Mouse (Mus musculus) heart, postnatal 4 days (tissue): Measurements from ENCODE around the gene Clspn. TPM values are rescaled to one million over a fixed set of nuclear protein-coding genes. Genes with fewer than 3 reads are reported as not detected.

Experiments used
- DNase-seq: peaks from one replicate; pipeline ENCODE4 v3.0.0; 2021
- microRNA-seq, 2 experiments: library from miRNA; unstranded; fragments of <30 nt; microRNA quantifications; one replicate each; pipeline ENCODE4 v1.2.0; 2021 to 2022
- total RNA-seq, 2 experiments: library from RNA; stranded (reverse); gene quantifications; 2 replicates each; pipeline ENCODE4 v1.2.3; 2021

The Clspn gene
- total RNA-seq, 2 experiments from 2014 or later = 18.3 to 21.7 TPM

GRCm38 (mm10) chr4:126639339-126639738, 82.6 kb downstream of the Clspn start:
- no peak for DNase-seq

- DNase-seq = no peak
These were observed 85.2 kb downstream of the Clspn start for GRCm38 (mm10) chr4:126641901-126642300.

Small RNA genes lying within 50 kb of the gene (microRNA-seq; reads per million reads assigned to microRNA genes)
- gene Mir7119 = 0.20 to 1.7 reads per million in 2 experiments

Other genes with a start within 250 kb of the Clspn start
- gene Adprhl2, start 235.2 kb upstream of the Clspn start, total RNA-seq = 10 to 100 TPM; 18.7 to 19.9 TPM
- gene Tekt2, start 231.2 kb upstream of the Clspn start, total RNA-seq = under 1 TPM; 0.41 to 0.61 TPM
- gene Ago3, start 127.4 kb upstream of the Clspn start, total RNA-seq = 10 to 100 TPM; 13.2 to 14.2 TPM
- gene Ago1, start 88.4 kb upstream of the Clspn start, total RNA-seq = 10 to 100 TPM; 16.1 to 18.2 TPM
- 1 to 10 TPM; 3.5 to 3.8 TPM for gene Ago4, start 23.5 kb upstream of the Clspn start, total RNA-seq
- gene 5730409E04Rik, start 52.9 kb downstream of the Clspn start, total RNA-seq = 1 to 10 TPM; 6.1 to 6.6 TPM
- gene Psmb2, start 120.7 kb downstream of the Clspn start, total RNA-seq = 100 to 1,000 TPM; 161 to 162 TPM
- gene Tfap2e, start 179.3 kb downstream of the Clspn start, total RNA-seq = not detected
- gene Ncdn, start 196.5 kb downstream of the Clspn start, total RNA-seq = 10 to 100 TPM; 17.5 to 18.3 TPM
- gene AU040320, start 196.6 kb downstream of the Clspn start, total RNA-seq = 10 to 100 TPM; 21.3 to 22.8 TPM